Mouse (Mus musculus) lung, adult 18-20 months (tissue): ENCODE results near the gene Bcor.

Source experiments
- DNase-seq, 2 experiments: peaks; one replicate each; pipeline ENCODE4 v3.0.0; 2022; ENCODE audit warnings: mixed read lengths in 2 of 2

Gene Bcor

DNA sequence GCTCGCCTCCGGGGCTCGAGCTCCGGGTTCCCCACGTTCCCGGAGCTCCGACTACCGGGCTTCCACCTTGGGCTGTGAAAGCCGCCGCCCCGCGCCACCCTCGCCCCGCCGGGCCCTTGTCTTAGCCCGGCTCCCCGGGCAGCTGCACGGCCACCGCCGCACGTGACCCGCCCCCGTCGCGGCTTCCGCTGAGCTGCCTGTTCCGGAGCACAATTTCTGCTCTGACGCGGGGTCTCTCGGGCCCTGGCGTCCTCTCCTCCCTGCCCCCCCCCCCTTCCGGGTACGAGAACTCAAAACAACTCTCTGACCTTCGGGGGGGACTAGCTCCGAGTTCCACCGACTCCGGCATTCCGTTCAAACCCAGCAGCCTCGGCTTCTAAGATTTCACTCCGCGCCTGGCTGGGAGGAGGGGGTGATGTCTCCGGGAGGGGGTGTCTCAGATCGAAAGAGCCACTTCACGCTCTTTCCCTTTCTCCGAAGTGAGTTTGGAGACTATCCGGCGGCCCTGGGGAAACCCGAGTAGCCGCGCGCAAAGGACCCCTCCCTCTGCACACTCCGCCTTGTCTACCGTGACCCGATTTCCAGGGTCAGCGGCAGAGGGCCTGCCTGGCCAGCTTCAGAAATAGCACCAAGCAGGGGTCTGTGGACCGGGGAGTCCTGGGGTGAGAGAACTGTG is at the start of gene Bcor:
Gene Bcor (minus strand): TSS at position 375 of the 676 bp plus-strand sequence.
- peak; percentile 57 to 66 for DNase-seq

- DNase-seq: no peak
Observed at GRCm38 (mm10) chrX:12202951-12203350, 42.8 kb upstream of the Bcor start.

- peak; percentile 3 to 45 for DNase-seq
Observed at GRCm38 (mm10) chrX:12201111-12201510, 41.0 kb upstream of the Bcor start.

- no peak for DNase-seq
Observed at GRCm38 (mm10) chrX:12195234-12195919, 35.2 kb upstream of the Bcor start.

DNA sequence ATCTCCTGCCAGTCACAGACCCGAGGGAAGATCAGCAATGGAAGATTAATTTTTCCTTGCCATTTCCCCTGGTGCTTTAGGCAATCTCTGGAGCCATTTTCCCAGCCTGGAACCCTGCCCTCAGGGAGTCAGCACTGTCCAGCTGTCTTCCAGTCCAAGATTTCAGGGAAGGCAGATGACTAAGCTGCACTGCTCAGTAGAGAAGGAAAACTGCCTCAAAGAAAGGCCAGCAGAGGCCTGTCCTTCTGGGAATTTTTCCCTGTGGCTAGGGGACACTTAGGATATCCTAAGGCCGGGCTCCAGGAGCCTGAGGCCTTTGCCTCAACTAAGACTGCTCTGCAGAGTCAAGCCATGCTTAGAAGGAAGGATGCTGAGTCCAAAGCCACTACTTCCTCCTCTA is 32.2 kb upstream of the Bcor start:
- DNase-seq: no peak

DNA sequence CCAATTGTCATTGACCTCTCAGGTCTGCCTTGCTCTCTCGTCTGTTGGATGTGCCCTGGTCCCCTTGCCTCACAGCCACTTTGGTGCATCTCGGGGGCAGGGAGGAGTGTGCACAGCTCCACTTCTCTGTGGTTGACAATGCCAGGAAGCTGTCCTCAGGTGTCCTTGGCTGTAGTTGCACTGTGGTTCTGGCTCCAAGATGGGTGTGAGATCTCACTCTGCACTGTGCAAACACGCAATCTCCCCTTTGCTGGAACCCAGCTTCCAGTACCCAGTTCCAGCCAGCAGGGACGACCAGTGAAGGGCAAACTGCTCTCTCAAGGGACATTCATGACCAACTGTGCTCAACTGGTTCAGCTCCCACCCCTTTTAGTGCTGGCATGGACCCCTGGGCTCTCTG is 29.4 kb upstream of the Bcor start:
- DNase-seq: no peak

DNA sequence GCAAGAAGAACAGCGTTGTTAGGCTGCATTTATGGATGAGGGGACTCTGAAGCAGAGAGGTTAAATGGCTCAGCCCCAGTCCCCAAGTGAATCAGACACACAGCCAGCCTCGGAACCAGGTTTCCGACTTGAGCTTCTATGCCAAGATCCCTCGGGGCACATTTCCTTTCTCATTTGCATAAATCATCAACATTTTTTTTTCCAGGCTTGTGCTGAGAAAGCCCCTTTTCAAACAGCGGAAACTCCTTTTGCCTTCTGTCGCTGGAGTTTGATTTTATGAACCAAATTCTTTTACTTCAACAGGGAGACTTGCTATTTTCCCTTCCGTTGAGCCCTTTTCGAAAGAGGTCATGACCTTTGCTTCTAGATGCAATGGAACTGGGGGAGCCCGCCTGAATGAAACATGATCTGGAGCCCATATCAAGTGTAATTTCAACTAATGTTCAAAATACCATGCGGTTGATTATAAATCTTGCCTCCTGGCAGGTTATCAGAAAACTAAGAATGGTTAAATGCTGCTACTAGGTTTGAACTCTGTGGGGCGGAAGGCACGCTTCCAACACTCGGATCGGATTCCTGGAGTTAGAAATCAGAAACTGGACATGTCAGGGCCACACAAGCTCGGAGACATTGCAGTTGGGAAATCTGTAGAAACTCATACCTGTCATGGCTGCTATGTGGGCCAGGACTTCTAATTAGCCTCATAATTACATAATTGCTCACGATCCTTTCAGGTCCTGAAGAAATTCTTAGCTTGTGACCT is 15.2 kb upstream of the Bcor start:
- DNase-seq: no peak

DNA sequence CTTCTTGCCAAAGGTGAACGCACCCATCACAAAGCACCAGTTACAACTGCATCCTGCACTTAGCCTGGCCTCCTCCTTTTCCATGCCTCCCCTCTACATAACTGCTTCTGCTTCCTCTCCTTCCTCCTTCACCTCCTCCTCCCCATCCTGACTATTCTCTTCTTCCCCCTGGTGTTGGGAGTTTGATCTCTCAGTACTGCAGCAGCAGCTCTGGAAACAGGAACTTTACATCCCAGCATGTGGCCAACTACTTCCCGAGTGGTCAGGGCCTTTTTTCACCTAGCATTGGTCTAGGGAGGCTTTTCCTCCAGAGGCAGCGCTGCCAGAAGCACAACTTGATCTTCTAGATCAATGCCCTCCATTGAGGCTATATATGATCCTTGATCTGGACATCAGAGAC is 10.0 kb upstream of the Bcor start:
- DNase-seq: no peak

DNA sequence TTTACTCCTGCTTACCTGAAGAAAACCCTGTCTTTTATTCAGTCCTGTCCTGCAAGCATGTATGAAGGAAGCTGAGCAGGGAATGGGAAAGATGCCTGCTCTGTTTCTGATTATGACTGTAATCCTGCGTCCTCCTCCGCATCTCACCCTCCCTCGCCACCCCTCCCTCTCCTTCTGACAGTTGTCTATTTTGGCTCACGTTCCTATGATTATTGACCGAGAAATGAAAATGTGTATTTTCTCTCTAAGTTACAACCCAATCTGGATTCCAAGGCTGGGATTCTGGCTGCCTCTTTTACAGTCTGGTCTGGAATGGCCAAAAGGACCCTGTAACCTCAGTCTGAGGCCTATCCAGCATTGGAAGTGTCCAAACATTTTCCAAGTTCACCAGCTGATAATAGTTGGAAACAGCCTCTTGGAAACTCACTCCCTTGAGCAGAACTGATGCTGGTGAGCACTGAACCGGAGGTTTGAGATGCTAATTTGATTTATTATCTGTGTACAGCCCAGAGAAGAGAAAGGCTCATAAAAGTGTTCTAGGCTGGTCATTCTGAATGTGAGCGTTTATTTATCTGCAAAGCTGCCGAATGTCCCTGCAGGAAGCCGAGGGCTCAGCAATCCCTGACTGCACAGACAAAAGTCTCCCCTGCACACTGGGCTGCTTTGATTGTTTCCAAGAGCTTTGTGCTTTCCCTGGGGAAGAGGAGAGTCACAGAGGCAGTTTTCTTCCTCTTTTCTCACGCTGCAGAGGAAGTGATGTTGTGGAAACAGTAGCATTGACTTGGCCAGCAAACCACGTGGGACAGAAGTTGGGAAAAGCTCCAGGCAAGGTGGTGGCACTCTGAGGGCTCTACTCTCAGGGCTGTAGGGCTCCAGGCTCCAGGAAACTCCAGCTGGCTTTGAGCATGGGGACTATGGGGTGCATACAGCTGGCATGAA is 4.7 kb upstream of the Bcor start:
- peak in 1 of 2 experiments; percentile 19 for DNase-seq

- peak; percentile 24 to 29 for DNase-seq
Observed at GRCm38 (mm10) chrX:12159534-12159881, 647 bp downstream of the Bcor start.

GRCm38 (mm10) chrX:12158821-12159533 is 1.2 kb downstream of the Bcor start:
- DNase-seq: peak; percentile 52 to 58

DNA sequence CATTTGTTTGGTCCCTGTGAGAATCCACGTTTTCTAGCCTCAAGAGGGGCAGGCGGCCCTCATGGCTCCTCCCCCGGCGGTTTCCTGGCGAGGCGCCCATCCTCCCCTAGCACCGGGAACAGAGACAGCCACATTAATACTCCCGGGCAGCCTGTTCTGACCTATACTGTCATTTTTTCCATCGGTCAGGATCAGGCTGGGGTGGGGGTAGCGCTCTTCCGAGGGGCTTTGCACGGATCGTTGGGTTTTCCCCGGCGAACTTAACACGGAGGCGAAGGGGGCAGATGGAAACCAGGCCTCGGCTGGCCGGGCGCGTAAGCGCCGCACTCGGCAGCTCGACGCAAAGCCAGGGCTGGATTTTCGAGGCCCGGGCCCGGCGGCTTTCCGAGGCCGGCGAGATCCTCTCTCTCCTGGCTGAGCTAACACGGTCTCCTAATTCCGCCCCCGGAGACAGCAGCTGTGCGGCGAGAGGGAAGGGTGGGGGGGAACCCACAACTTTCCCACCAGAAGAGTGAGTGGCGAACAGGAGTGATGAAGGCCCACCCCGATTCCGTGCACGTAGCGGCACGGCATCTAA is 1.8 kb downstream of the Bcor start:
- DNase-seq: peak; percentile 46 to 69

DNA sequence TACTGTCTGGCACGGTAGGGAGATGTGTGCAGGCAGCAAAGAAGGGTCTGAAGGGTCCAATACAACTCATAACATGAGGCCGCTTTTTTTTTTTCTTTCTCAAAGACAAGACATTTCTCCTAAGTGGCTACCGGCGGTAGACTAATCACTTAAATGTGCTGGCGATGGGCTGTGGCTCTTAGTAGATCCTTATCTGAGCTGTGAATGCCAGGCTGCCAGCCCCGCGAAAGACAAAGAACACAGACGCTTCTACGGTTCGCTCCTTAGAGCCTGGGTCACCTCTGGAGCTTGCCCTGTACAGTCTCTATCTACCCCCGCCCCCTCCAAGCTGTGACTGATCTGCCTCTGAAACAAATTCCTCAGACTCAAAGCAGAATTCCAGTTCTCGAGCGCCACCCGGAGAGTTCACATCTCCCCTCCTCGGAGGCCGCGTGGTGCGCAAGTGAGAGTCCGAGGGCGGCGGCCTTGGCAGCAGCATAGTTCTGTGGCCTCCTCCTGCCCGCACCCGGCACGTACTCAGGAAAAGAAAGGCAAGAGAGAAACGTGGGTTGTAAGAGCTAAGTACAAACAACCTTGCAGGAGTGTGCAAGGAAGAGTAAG is 2.7 kb downstream of the Bcor start:
- DNase-seq: peak; percentile 71 to 77

GRCm38 (mm10) chrX:12155842-12156291 is 4.3 kb downstream of the Bcor start:
- DNase-seq: peak; percentile 26 to 45

GRCm38 (mm10) chrX:12155068-12155840 is 4.9 kb downstream of the Bcor start:
- DNase-seq: no peak

DNA sequence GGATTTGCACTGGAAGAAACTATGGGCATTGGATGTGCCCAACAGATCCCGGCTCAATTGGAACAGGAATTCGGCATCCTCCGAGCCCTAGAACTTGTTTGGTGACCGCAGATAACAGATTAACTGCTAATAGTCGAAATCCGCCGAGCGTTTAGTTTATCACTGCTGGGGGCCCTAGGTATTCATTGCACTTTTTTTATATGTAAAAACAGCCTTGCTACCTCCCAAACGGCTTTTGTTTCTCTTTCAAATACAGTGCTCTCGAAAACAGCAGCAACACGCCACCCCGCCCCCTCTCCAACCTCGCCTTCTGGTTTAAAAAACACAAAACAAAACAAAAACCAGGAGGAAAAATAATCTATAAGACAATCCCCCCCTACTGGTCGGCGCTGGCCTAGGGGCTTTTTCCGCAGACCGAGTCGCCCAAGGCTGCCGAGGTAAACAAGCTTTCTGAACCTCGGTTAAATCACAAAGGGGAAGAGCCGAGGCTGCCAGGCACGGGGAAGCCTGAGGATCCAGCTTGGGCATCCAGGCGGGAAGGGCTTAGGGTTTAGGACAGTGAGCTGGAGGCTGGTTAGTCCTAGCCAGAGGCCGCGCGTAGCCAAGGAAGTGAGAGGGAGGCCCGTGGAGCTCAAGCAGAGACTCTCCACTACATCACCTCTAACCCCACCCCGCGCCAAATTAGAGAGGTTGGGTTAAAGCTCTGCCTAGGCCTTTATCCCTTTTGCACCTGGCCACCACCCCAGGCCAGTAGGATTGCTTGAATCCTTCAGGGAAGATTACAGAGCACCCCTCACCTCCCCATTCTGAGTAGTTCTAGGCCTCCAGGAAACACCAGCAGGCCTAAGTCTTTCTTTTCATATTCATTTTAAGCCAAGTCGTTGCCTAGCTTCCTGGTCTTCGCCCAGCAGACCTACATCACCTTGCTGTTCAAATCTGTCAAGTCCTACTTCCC is 6.7 kb downstream of the Bcor start:
- DNase-seq: no peak

GRCm38 (mm10) chrX:12151996-12152904 is 7.9 kb downstream of the Bcor start:
- DNase-seq: no peak
